Mouse (Mus musculus): ENCODE measurements around the gene Brd4. TPM values are rescaled to one million over a fixed set of nuclear protein-coding genes. Genes with fewer than 3 reads are reported as not detected.

The Brd4 gene
- polyA plus RNA-seq, 1 experiment from 2014 or later = 101 TPM

- WGBS = 34% methylated on average over 8 of the region's 8 CpGs
- no peaks in the 10 kb centered on the region for H3K27me3 ChIP-seq (ENCODE audit: control insufficient read depth, insufficient read depth, low read length)
- DNase-seq (no peak), ATAC-seq (ENCODE audit: low FRiP score, low TSS enrichment) (no peak)
- no peak overlapping the region for H3K9ac ChIP-seq (replicated peaks; ENCODE audit: low read length)
- H3K36me3 ChIP-seq (ENCODE audit: control insufficient read depth, insufficient read depth, low read length) = no peaks in the 10 kb centered on the region
- H3K4me1 ChIP-seq (ENCODE audit: control insufficient read depth, insufficient read depth, low read length) = peaks cover 15% of the 10 kb centered on the region
- no peaks in the 10 kb centered on the region for H3K9me3 ChIP-seq (ENCODE audit: control insufficient read depth, low read length)
- H3K4me3 ChIP-seq (replicated peaks; ENCODE audit: low read depth, low read length) = no peak overlapping the region
- no peak overlapping the region for H3K27ac ChIP-seq (replicated peaks; ENCODE audit: low read depth, low read length)
- no peak overlapping the region for H3K4me2 ChIP-seq (ENCODE audit: low read length)
These were observed 101.5 kb downstream of the Brd4 start for GRCm38 (mm10) chr17:32183017-32183416.

- 11% methylated on average over 11 of the region's 11 CpGs for WGBS
- H3K9ac ChIP-seq (replicated peaks; ENCODE audit: low read length) = no peak overlapping the region
- no peaks in the 10 kb centered on the region for H3K27me3 ChIP-seq (ENCODE audit: control insufficient read depth, insufficient read depth, low read length)
- H3K36me3 ChIP-seq (ENCODE audit: control insufficient read depth, insufficient read depth, low read length) = no peaks in the 10 kb centered on the region
- H3K4me3 ChIP-seq (replicated peaks; ENCODE audit: low read depth, low read length) = no peak overlapping the region
- no peaks in the 10 kb centered on the region for H3K9me3 ChIP-seq (ENCODE audit: control insufficient read depth, low read length)
- H3K4me2 ChIP-seq (ENCODE audit: low read length) = no peak overlapping the region
- ATAC-seq (ENCODE audit: low FRiP score, low TSS enrichment) (peak; percentile 60; the same call in 1 of the 2 replicates), DNase-seq (peak; percentile 80)
- H3K27ac ChIP-seq (replicated peaks; ENCODE audit: low read depth, low read length) = peak overlapping the region; percentile 87
- peaks cover 15% of the 10 kb centered on the region for H3K4me1 ChIP-seq (ENCODE audit: control insufficient read depth, insufficient read depth, low read length)
These were observed 104.7 kb downstream of the Brd4 start for GRCm38 (mm10) chr17:32179621-32180491.

GRCm38 (mm10) chr17:32176919-32177318, 107.6 kb downstream of the Brd4 start:
- Histone ChIP-seq H3K27me3 (ENCODE audit: control insufficient read depth, insufficient read depth, low read length) (no peaks in the 10 kb centered on the region), H3K9me3 (ENCODE audit: control insufficient read depth, low read length) (no peaks in the 10 kb centered on the region), H3K4me1 (ENCODE audit: control insufficient read depth, insufficient read depth, low read length) (peaks cover 15% of the 10 kb centered on the region), H3K4me2 (ENCODE audit: low read length) (no peak overlapping the region), H3K9ac (replicated peaks; ENCODE audit: low read length) (no peak overlapping the region), H3K36me3 (ENCODE audit: control insufficient read depth, insufficient read depth, low read length) (no peaks in the 10 kb centered on the region), H3K27ac (replicated peaks; ENCODE audit: low read depth, low read length) (no peak overlapping the region), H3K4me3 (replicated peaks; ENCODE audit: low read depth, low read length) (no peak overlapping the region)
- DNase-seq (no peak), ATAC-seq (ENCODE audit: low FRiP score, low TSS enrichment) (no peak)
- 97% methylated on average over 4 of the region's 4 CpGs for WGBS

- Histone ChIP-seq H3K27ac (replicated peaks; ENCODE audit: low read depth, low read length) (no peak overlapping the region), H3K4me2 (ENCODE audit: low read length) (no peak overlapping the region), H3K27me3 (ENCODE audit: control insufficient read depth, insufficient read depth, low read length) (no peaks in the 10 kb centered on the region), H3K9me3 (ENCODE audit: control insufficient read depth, low read length) (no peaks in the 10 kb centered on the region), H3K9ac (replicated peaks; ENCODE audit: low read length) (no peak overlapping the region), H3K4me3 (replicated peaks; ENCODE audit: low read depth, low read length) (no peak overlapping the region), H3K4me1 (ENCODE audit: control insufficient read depth, insufficient read depth, low read length) (no peaks in the 10 kb centered on the region), H3K36me3 (ENCODE audit: control insufficient read depth, insufficient read depth, low read length) (no peaks in the 10 kb centered on the region)
- DNase-seq (no peak), ATAC-seq (ENCODE audit: low FRiP score, low TSS enrichment) (no peak)
- WGBS = 77% methylated on average over 7 of the region's 7 CpGs
These were observed 111.4 kb downstream of the Brd4 start for GRCm38 (mm10) chr17:32173166-32173565.

GRCm38 (mm10) chr17:32172485-32172884, 112.0 kb downstream of the Brd4 start:
- 74% methylated on average over 2 of the region's 2 CpGs for WGBS
- no peaks in the 10 kb centered on the region for H3K9me3 ChIP-seq (ENCODE audit: control insufficient read depth, low read length)

GRCm38 (mm10) chr17:32169518-32170225, 114.8 kb downstream of the Brd4 start:
- Histone ChIP-seq H3K27ac (replicated peaks; ENCODE audit: low read depth, low read length) (no peak overlapping the region), H3K4me2 (ENCODE audit: low read length) (no peak overlapping the region), H3K9me3 (ENCODE audit: control insufficient read depth, low read length) (no peaks in the 10 kb centered on the region), H3K4me1 (ENCODE audit: control insufficient read depth, insufficient read depth, low read length) (peaks cover 19% of the 10 kb centered on the region), H3K9ac (replicated peaks; ENCODE audit: low read length) (no peak overlapping the region), H3K36me3 (ENCODE audit: control insufficient read depth, insufficient read depth, low read length) (no peaks in the 10 kb centered on the region), H3K4me3 (replicated peaks; ENCODE audit: low read depth, low read length) (no peak overlapping the region), H3K27me3 (ENCODE audit: control insufficient read depth, insufficient read depth, low read length) (no peaks in the 10 kb centered on the region)
- DNase-seq (no peak), ATAC-seq (ENCODE audit: low FRiP score, low TSS enrichment) (no peak)
- WGBS = 84% methylated on average over 4 of the region's 4 CpGs

More at GRCm38 (mm10) chr17:32172485-32172884, 112.0 kb downstream of the Brd4 start:
- no peaks in the 10 kb centered on the region for H3K27me3 ChIP-seq (ENCODE audit: control insufficient read depth, insufficient read depth, low read length)
- no peak for DNase-seq
- no peaks in the 10 kb centered on the region for H3K36me3 ChIP-seq (ENCODE audit: control insufficient read depth, insufficient read depth, low read length)
- no peak overlapping the region for H3K4me2 ChIP-seq (ENCODE audit: low read length)
- H3K4me3 ChIP-seq (replicated peaks; ENCODE audit: low read depth, low read length) = no peak overlapping the region
- H3K27ac ChIP-seq (replicated peaks; ENCODE audit: low read depth, low read length) = no peak overlapping the region
- no peaks in the 10 kb centered on the region for H3K4me1 ChIP-seq (ENCODE audit: control insufficient read depth, insufficient read depth, low read length)
- no peak overlapping the region for H3K9ac ChIP-seq (replicated peaks; ENCODE audit: low read length)
- no peak for ATAC-seq (ENCODE audit: low FRiP score, low TSS enrichment)

- 0% methylated on average over 32 of the region's 39 CpGs for WGBS
- peak within 1 kb of the TSS; percentile 70 for H3K9ac ChIP-seq (replicated peaks; ENCODE audit: low read length)
These were observed 117.8 kb downstream of the Brd4 start, which contains the start of gene Notch3 for GRCm38 (mm10) chr17:32166687-32167086. Notch3 (minus strand) TSS chr17:32166852.

GRCm38 (mm10) chr17:32165803-32166595, 118.5 kb downstream of the Brd4 start:
- Histone ChIP-seq H3K9ac (replicated peaks; ENCODE audit: low read length) (peak overlapping the region; percentile 70), H3K4me1 (ENCODE audit: control insufficient read depth, insufficient read depth, low read length) (peaks cover 24% of the 10 kb centered on the region), H3K27me3 (ENCODE audit: control insufficient read depth, insufficient read depth, low read length) (no peaks in the 10 kb centered on the region), H3K36me3 (ENCODE audit: control insufficient read depth, insufficient read depth, low read length) (no peaks in the 10 kb centered on the region), H3K27ac (replicated peaks; ENCODE audit: low read depth, low read length) (peak overlapping the region; percentile 84), H3K9me3 (ENCODE audit: control insufficient read depth, low read length) (no peaks in the 10 kb centered on the region), H3K4me2 (ENCODE audit: low read length) (peak overlapping the region; percentile 85), H3K4me3 (replicated peaks; ENCODE audit: low read depth, low read length) (peak overlapping the region; percentile 49)
- DNase-seq (peak; percentile 93), ATAC-seq (ENCODE audit: low FRiP score, low TSS enrichment) (peak; percentile 66)
- under 1% methylated on average over 35 of the region's 43 CpGs for WGBS

More at GRCm38 (mm10) chr17:32166687-32167086, 117.8 kb downstream of the Brd4 start, which contains the start of gene Notch3:
- H3K36me3 ChIP-seq (ENCODE audit: control insufficient read depth, insufficient read depth, low read length) = no peaks in the 10 kb centered on the region
- peaks cover 24% of the 10 kb centered on the region for H3K4me1 ChIP-seq (ENCODE audit: control insufficient read depth, insufficient read depth, low read length)
- DNase-seq (peak; percentile 82), ATAC-seq (ENCODE audit: low FRiP score, low TSS enrichment) (peak; percentile 35)
- peak within 1 kb of the TSS; percentile 84 for H3K27ac ChIP-seq (replicated peaks; ENCODE audit: low read depth, low read length)
- H3K4me3 ChIP-seq (replicated peaks; ENCODE audit: low read depth, low read length) = peak within 1 kb of the TSS; percentile 49
- H3K27me3 ChIP-seq (ENCODE audit: control insufficient read depth, insufficient read depth, low read length) = no peaks in the 10 kb centered on the region
- no peaks in the 10 kb centered on the region for H3K9me3 ChIP-seq (ENCODE audit: control insufficient read depth, low read length)
- peak within 1 kb of the TSS; percentile 85 for H3K4me2 ChIP-seq (ENCODE audit: low read length)

Data from midbrain, embryonic 14.5 days (tissue).